Mouse (Mus musculus): ENCODE results near the gene Mfap1a. TPM values are rescaled to one million over a fixed set of nuclear protein-coding genes. Genes with fewer than 3 reads are reported as not detected.
"Not testable (repeated sequence)": the region's sequence is repeated elsewhere in the genome, so short reads cannot be mapped to it uniquely, and the experiment has no call there.

Mfap1a gene
- polyA plus RNA-seq, 1 experiment from 2014 or later = 33.4 TPM

DNA sequence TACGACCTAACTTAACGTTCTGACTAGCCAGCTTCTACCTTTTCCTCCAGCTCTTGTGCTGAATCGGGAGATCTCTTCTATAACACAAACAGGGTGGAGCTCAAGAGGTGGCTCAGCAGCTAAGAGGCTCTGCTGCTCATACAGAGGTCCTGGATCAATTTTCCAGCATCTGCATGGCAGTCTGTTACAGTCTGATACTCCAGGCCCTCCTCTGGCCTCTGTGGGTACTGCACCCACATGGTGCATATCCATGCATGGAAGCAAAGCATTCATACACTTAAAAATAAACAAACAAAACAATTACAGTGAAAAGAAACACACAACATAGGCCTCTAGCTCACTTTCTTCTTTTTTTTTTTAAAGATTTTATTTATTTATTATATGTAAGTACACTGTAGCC, 33.7 kb downstream of the Mfap1a start:
- H3K27me3 ChIP-seq; H3K9ac ChIP-seq; ATAC-seq; H3K9me3 ChIP-seq (replicated peaks); H3K4me3 ChIP-seq; H3K27ac ChIP-seq; H3K4me1 ChIP-seq; H3K36me3 ChIP-seq (ENCODE audit: poor library complexity, severe bottlenecking): not testable (repeated sequence)
- H3K4me2 ChIP-seq = peak overlapping the region; percentile 85
- WGBS = 97% methylated on average over 3 of the region's 3 CpGs

GRCm38 (mm10) chr2:121468982-121469381, 37.5 kb downstream of the Mfap1a start:
- H3K9me3 ChIP-seq (replicated peaks); H3K4me3 ChIP-seq; ATAC-seq; H3K27ac ChIP-seq; H3K9ac ChIP-seq; H3K4me1 ChIP-seq; H3K27me3 ChIP-seq; H3K36me3 ChIP-seq (ENCODE audit: poor library complexity, severe bottlenecking); H3K4me2 ChIP-seq: not testable (repeated sequence)
- WGBS = 90% methylated on average over 2 of the region's 6 CpGs

DNA sequence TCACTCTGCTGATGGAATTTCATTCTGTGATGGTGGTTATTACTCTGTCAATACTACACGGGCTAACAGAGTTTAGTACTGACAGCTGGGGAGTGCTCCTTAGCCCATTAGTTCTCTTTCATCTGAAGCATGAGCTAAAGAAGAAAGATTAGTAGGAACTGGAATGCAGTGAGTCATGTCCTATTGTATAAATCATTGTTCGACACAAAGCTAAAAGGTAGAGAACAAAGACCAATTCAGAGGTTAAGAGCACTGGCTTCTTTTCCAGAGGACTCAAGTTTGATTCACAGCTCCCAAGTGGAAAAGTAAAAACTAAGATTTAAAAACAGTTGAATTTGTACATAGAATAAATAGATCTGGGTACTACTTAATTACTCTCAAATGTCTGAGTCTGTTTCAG, 46.4 kb downstream of the Mfap1a start:
- 59% methylated on average over 2 of the region's 2 CpGs for WGBS
- peaks cover 30% of the 10 kb centered on the region for H3K36me3 ChIP-seq (ENCODE audit: poor library complexity, severe bottlenecking)
- H3K9me3 ChIP-seq (replicated peaks) = no peaks in the 10 kb centered on the region
- no peak for ATAC-seq
- H3K9ac ChIP-seq = no peak overlapping the region
- no peak overlapping the region for H3K4me2 ChIP-seq
- H3K4me3 ChIP-seq = no peak overlapping the region
- no peak overlapping the region for H3K27ac ChIP-seq
- H3K4me1 ChIP-seq = peaks cover 16% of the 10 kb centered on the region
- no peaks in the 10 kb centered on the region for H3K27me3 ChIP-seq

DNA sequence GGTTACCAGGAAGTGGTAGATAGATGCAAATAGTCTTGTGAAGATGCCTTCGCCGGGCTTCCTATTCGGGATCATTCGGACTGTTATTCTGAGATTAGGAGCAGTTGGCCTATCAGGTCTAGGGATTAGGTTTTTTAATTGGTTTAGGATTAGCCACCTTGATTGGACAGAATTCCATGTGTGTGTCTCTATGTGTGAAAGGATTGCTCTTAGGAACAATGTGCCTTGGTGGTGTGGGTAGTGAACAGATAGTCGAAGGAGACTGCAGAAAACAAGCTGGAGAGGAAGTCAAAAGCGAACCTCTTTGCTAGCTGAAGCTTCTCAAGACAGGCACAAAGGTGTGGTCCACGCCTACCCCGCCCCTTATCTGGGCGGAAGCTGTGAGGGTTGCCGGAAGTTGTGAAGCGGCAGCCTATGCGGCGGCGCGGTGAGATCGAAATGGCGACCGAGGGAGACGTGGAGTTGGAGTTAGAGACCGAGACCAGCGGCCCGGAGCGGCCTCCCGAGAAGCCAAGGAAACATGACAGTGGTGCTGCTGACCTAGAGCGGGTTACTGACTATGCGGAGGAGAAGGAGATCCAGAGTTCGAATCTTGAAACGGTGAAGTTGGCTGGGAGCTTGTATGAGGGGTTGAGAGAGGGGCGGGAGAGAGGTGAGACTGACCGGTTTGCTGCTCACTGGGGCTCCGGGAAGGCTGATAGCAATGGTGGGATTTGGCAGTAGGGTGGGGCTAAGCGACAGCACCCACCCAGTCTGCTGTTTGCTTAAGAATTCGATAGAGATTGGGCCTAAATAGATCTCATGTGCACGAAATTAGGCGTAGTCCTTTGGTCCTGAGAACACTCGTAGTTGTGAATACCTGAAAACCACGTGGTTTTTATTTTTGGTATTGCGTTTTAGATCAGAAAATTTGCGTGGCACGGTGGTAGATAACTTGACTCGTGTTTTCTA, 49.5 kb downstream of the Mfap1a start, which contains the start of gene Serinc4:
TSS of gene Serinc4 (minus strand) at position 90 of the 951 bp plus-strand sequence.
- Histone ChIP-seq H3K9ac (peak within 1 kb of the TSS; percentile 81), H3K4me2 (peak within 1 kb of the TSS; percentile 77), H3K27ac (peak within 1 kb of the TSS; percentile 69), H3K4me3 (peak within 1 kb of the TSS; percentile 81), H3K36me3 (ENCODE audit: poor library complexity, severe bottlenecking) (peaks cover 48% of the 10 kb centered on the region), H3K4me1 (peaks cover 24% of the 10 kb centered on the region), H3K9me3 (replicated peaks) (no peaks in the 10 kb centered on the region), H3K27me3 (no peaks in the 10 kb centered on the region)
- ATAC-seq = peak; percentile 95
- WGBS = 3% methylated on average over 41 of the region's 41 CpGs

- peaks cover 34% of the 10 kb centered on the region for H3K4me1 ChIP-seq
- H3K27me3 ChIP-seq = no peaks in the 10 kb centered on the region
- ATAC-seq = no peak
- no peak overlapping the region for H3K27ac ChIP-seq
- H3K9ac ChIP-seq = no peak overlapping the region
- 85% methylated on average over 5 of the region's 5 CpGs for WGBS
- H3K36me3 ChIP-seq (ENCODE audit: poor library complexity, severe bottlenecking) = peaks cover 44% of the 10 kb centered on the region
- no peaks in the 10 kb centered on the region for H3K9me3 ChIP-seq (replicated peaks)
- no peak overlapping the region for H3K4me3 ChIP-seq
- H3K4me2 ChIP-seq = no peak overlapping the region
These were observed 50.9 kb downstream of the Mfap1a start for GRCm38 (mm10) chr2:121455534-121455933.

DNA sequence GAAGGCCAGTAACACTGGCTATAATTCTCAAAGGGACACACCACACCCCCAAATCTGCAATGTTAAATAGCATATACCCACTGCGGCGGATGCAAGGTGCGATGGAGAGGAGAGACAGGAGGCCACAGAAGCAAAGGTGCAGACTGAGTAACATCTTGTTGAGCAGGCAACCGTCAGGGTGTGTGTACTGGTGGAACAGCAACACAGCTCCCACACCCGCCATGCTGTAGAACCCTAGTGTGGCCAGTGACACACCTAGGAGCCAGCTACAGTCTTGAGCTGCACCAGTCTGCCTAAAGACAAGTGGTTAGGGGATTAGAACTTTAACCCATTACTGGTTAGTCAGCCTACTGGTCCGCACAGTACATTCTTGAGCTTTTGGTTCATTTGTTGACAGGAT, 52.5 kb downstream of the Mfap1a start:
- no peaks in the 10 kb centered on the region for H3K27me3 ChIP-seq
- H3K4me1 ChIP-seq = peaks cover 40% of the 10 kb centered on the region
- no peak for ATAC-seq
- no peak overlapping the region for H3K9ac ChIP-seq
- no peaks in the 10 kb centered on the region for H3K9me3 ChIP-seq (replicated peaks)
- H3K36me3 ChIP-seq (ENCODE audit: poor library complexity, severe bottlenecking) = peaks cover 29% of the 10 kb centered on the region
- no peak overlapping the region for H3K27ac ChIP-seq
- H3K4me2 ChIP-seq = no peak overlapping the region
- no peak overlapping the region for H3K4me3 ChIP-seq
- 80% methylated on average over 6 of the region's 6 CpGs for WGBS

GRCm38 (mm10) chr2:121452990-121453389, 53.5 kb downstream of the Mfap1a start, which contains the start of gene Hypk:
Gene Hypk, plus strand, starts transcription at chr2:121453290.
- 79% methylated on average over 4 of the region's 4 CpGs for WGBS
- H3K9ac ChIP-seq = no peak within 1 kb of the TSS
- H3K27me3 ChIP-seq = no peaks in the 10 kb centered on the region
- H3K4me1 ChIP-seq = peaks cover 40% of the 10 kb centered on the region
- H3K9me3 ChIP-seq (replicated peaks) = no peaks in the 10 kb centered on the region
- no peak within 1 kb of the TSS for H3K27ac ChIP-seq
- H3K4me2 ChIP-seq = no peak within 1 kb of the TSS
- ATAC-seq = no peak
- peaks cover 21% of the 10 kb centered on the region for H3K36me3 ChIP-seq (ENCODE audit: poor library complexity, severe bottlenecking)
- no peak within 1 kb of the TSS for H3K4me3 ChIP-seq

- no peak overlapping the region for H3K4me3 ChIP-seq
- no peak for ATAC-seq
- H3K9me3 ChIP-seq (replicated peaks) = no peaks in the 10 kb centered on the region
- H3K27me3 ChIP-seq = no peaks in the 10 kb centered on the region
- H3K9ac ChIP-seq = no peak overlapping the region
- WGBS = 77% methylated on average over 4 of the region's 4 CpGs
- no peak overlapping the region for H3K4me2 ChIP-seq
- H3K4me1 ChIP-seq = peaks cover 34% of the 10 kb centered on the region
- H3K27ac ChIP-seq = no peak overlapping the region
- peaks cover 21% of the 10 kb centered on the region for H3K36me3 ChIP-seq (ENCODE audit: poor library complexity, severe bottlenecking)
These were observed 54.1 kb downstream of the Mfap1a start for GRCm38 (mm10) chr2:121452361-121452760.

- ATAC-seq = no peak
- Histone ChIP-seq H3K27me3 (no peaks in the 10 kb centered on the region), H3K27ac (peak overlapping the region; percentile 95; the same call in 1 of the 2 replicates), H3K9ac (peak overlapping the region; percentile 88), H3K36me3 (ENCODE audit: poor library complexity, severe bottlenecking) (peaks cover 21% of the 10 kb centered on the region), H3K4me1 (peaks cover 28% of the 10 kb centered on the region), H3K9me3 (replicated peaks) (no peaks in the 10 kb centered on the region), H3K4me3 (peak overlapping the region; percentile 93), H3K4me2 (peak overlapping the region; percentile 98)
- WGBS = 7% methylated on average over 7 of the region's 7 CpGs
These were observed 56.4 kb downstream of the Mfap1a start for GRCm38 (mm10) chr2:121450093-121450492.

- H3K9ac ChIP-seq = peak overlapping the region; percentile 88
- H3K4me2 ChIP-seq = peak overlapping the region; percentile 98
- WGBS = under 1% methylated on average over 52 of the region's 54 CpGs
- H3K4me3 ChIP-seq = peak overlapping the region; percentile 93
- H3K27ac ChIP-seq = peak overlapping the region; percentile 95
- peaks cover 21% of the 10 kb centered on the region for H3K36me3 ChIP-seq (ENCODE audit: poor library complexity, severe bottlenecking)
- H3K27me3 ChIP-seq = no peaks in the 10 kb centered on the region
- peaks cover 28% of the 10 kb centered on the region for H3K4me1 ChIP-seq
- H3K9me3 ChIP-seq (replicated peaks) = no peaks in the 10 kb centered on the region
- peak; percentile 77 for ATAC-seq
These were observed 56.9 kb downstream of the Mfap1a start for GRCm38 (mm10) chr2:121449545-121450011.

- Histone ChIP-seq H3K27me3 (no peaks in the 10 kb centered on the region), H3K27ac (peak within 1 kb of the TSS; percentile 95), H3K9me3 (replicated peaks) (no peaks in the 10 kb centered on the region), H3K36me3 (ENCODE audit: poor library complexity, severe bottlenecking) (peaks cover 21% of the 10 kb centered on the region), H3K4me3 (peak within 1 kb of the TSS; percentile 93), H3K4me2 (peak within 1 kb of the TSS; percentile 98), H3K9ac (peak within 1 kb of the TSS; percentile 88), H3K4me1 (peaks cover 28% of the 10 kb centered on the region)
- 1% methylated on average over 73 of the region's 74 CpGs for WGBS
- peak; percentile 99 for ATAC-seq
These were observed 57.5 kb downstream of the Mfap1a start, which contains the start of gene Serf2 for GRCm38 (mm10) chr2:121448739-121449535. Gene Serf2, plus strand, starts transcription at chr2:121449195.

DNA sequence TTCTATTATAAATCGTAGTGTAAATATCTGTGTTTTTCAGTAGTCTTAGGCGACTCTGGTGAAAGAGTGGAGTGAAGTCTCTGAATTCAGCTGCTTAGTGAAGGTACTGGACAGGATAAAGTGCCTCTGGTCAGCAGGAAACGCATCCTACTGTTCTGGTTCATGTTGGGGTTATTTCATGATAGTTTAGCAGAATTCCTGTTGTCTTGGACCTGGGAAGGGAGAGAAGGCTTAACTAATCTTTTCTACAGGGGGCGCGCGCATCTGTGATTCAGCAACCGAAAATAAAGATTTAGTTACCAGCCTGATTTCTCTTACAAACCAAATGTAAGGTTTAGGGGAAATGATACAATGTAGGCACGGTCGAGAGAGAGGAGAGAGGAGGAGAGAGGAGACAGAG, 58.3 kb downstream of the Mfap1a start:
- Histone ChIP-seq H3K27me3 (no peaks in the 10 kb centered on the region), H3K4me2 (peak overlapping the region; percentile 98), H3K4me3 (peak overlapping the region; percentile 93), H3K9ac (peak overlapping the region; percentile 49), H3K27ac (peak overlapping the region; percentile 68), H3K9me3 (replicated peaks) (no peaks in the 10 kb centered on the region), H3K36me3 (ENCODE audit: poor library complexity, severe bottlenecking) (peaks cover 15% of the 10 kb centered on the region), H3K4me1 (peaks cover 30% of the 10 kb centered on the region)
- 16% methylated on average over 9 of the region's 9 CpGs for WGBS
- ATAC-seq = no peak
